Mouse (Mus musculus): ENCODE results near the gene Nckap5. TPM values are rescaled to one million over a fixed set of nuclear protein-coding genes. Genes with fewer than 3 reads are reported as not detected.

Nckap5 gene
- polyA plus RNA-seq, 2 experiments, result 0.31 to 1.3 TPM

DNA sequence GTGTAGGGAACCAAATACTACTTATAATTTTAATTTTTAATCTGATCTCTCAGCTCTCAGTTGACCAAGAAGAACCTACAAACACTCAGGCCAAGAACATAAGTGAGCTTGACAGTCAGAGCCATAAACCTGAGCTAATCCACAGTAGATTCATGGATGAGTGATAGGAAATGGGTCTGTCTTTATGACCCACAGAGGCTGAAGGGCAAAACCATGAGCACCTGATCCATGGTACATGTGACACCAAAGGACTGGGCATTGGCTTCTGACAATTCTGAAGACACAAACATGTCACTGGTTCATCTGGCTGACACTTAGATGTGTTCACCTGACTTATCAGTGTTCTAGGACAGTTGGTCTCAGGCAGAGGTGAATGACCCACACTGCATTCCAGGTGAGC lies 98.9 kb downstream of the Nckap5 start:
- no peaks in the 10 kb centered on the region for H3K4me1 ChIP-seq (replicated peaks; ENCODE audit: control insufficient read depth in 2 of 2, insufficient read depth in 2 of 2, low read length in 1 of 2)
- H3K9me3 ChIP-seq (ENCODE audit: control insufficient read depth, low read length), result no peaks in the 10 kb centered on the region
- no peak for TF ChIP-seq CTCF (IDR thresholded peaks at IDR 0.05; ENCODE audit: low read depth)
- TF ChIP-seq EP300 (IDR thresholded peaks at IDR 0.05; ENCODE audit: low read depth), result no peak
- no peak overlapping the region for H3K9ac ChIP-seq (replicated peaks)
- H3K27ac ChIP-seq, result no peak overlapping the region
- no peak overlapping the region for H3K4me3 ChIP-seq (ENCODE audit: insufficient read depth in 1 of 2, low read depth in 2 of 2, low read length in 2 of 2)
- no peak overlapping the region for H3K4me2 ChIP-seq (ENCODE audit: low read depth)
- DNase-seq (ENCODE audit: low read depth in 3 of 3, low spot score in 3 of 3) (no peak), ATAC-seq (ENCODE audit: insufficient read depth) (no peak)
- no peaks in the 10 kb centered on the region for H3K36me3 ChIP-seq (replicated peaks; ENCODE audit: control insufficient read depth, insufficient read depth, low read depth)
- no peaks in the 10 kb centered on the region for H3K27me3 ChIP-seq (ENCODE audit: control insufficient read depth, insufficient read depth, low read length)

DNA sequence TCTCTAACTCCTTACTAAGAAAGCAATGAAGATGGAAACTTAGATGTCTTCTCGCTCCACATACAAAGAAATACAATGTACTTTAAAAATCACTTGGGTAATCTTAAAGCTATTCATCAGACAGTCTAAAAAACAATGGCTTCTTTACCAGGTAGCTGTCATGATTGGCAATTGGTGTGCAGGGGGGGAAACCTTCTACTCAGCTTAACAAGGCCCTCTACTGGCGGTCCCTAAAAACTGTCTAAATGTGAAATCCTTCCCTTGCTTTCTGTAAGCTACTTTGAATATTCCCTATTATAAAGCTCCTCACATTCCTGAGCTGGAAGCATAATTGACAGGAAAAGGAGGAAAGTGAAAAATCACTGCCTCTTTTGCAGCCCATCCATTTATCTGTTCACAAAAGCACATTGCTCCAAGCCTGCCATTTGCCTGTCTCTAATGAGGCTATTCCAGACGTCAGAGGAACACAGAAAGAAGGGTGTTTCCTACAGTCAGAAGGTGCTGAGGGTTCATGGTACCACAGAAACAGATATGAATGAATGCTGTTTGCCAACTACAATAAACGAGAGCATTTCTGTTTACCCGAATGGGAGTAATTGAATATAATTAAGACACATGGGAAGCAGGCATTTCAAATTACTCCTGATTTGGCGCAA lies 104.1 kb downstream of the Nckap5 start:
- no peak for DNase-seq (ENCODE audit: low read depth in 3 of 3, low spot score in 3 of 3)
- no peak overlapping the region for H3K9ac ChIP-seq (replicated peaks)
- no peaks in the 10 kb centered on the region for H3K27me3 ChIP-seq (ENCODE audit: control insufficient read depth, insufficient read depth, low read length)
- no peaks in the 10 kb centered on the region for H3K36me3 ChIP-seq (replicated peaks; ENCODE audit: control insufficient read depth, insufficient read depth, low read depth)
- H3K9me3 ChIP-seq (ENCODE audit: control insufficient read depth, low read length), result no peaks in the 10 kb centered on the region
- peaks cover 0 to 6% of the 10 kb centered on the region in 2 experiments; a peak in 2 of 4 replicates for H3K4me1 ChIP-seq (replicated peaks; ENCODE audit: control insufficient read depth in 2 of 2, insufficient read depth in 2 of 2, low read length in 1 of 2)
- WGBS (ENCODE audit: insufficient replicate concordance), result 49% methylated on average over 6 of the region's 6 CpGs
- no peak overlapping the region for H3K4me2 ChIP-seq (ENCODE audit: low read depth)
- TF ChIP-seq EP300 (IDR thresholded peaks at IDR 0.05; ENCODE audit: low read depth) (no peak), CTCF (IDR thresholded peaks at IDR 0.05; ENCODE audit: low read depth) (no peak)
- no peak overlapping the region for H3K27ac ChIP-seq
- ATAC-seq (ENCODE audit: insufficient read depth), result no peak
- no peak overlapping the region for H3K4me3 ChIP-seq (ENCODE audit: insufficient read depth in 1 of 2, low read depth in 2 of 2, low read length in 2 of 2)

DNA sequence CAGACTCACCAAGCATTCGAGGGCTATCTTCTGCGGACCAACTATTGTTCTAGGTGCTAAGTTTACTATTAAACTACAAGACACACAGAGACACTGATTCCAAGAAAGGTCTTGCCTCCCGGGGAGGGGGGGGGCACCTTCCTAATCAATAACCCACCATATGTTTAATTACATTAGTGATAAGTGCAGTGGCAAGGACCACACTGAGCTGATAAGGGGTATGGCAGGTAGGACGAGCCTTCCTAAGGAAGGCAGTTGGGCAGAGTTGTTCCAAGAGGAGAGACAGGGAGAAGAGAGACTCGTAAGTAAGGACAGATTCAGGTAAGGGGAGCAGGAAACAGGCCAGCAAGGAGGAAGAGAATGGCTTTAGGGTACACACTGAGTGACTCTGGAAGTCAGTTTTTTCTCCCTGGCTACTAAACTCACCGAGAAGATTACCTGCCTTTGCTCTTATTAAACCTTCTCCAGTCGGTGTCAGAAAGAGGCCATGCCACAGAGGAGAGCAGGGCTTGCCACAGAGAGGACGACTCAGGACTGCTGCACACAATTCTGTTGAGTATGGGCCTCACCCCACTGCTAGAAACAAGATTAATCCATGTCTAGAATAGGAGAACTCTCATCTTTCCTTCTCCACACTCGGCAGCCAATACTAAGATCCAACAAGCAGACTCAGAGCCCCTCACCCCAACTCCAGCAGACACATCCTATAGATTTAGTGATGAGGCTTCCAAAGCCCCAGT lies 104.8 kb downstream of the Nckap5 start:
- Histone ChIP-seq H3K9me3 (ENCODE audit: control insufficient read depth, low read length) (no peaks in the 10 kb centered on the region), H3K36me3 (replicated peaks; ENCODE audit: control insufficient read depth, insufficient read depth, low read depth) (no peaks in the 10 kb centered on the region), H3K4me3 (ENCODE audit: insufficient read depth in 1 of 2, low read depth in 2 of 2, low read length in 2 of 2) (no peak overlapping the region), H3K9ac (replicated peaks) (no peak overlapping the region), H3K27ac (no peak overlapping the region), H3K4me1 (replicated peaks; ENCODE audit: control insufficient read depth in 2 of 2, insufficient read depth in 2 of 2, low read length in 1 of 2) (peaks cover 0 to 6% of the 10 kb centered on the region in 2 experiments; a peak in 2 of 4 replicates), H3K27me3 (ENCODE audit: control insufficient read depth, insufficient read depth, low read length) (no peaks in the 10 kb centered on the region), H3K4me2 (ENCODE audit: low read depth) (no peak overlapping the region)
- WGBS (ENCODE audit: insufficient replicate concordance), result 37% methylated on average over 9 of the region's 9 CpGs
- DNase-seq (ENCODE audit: low read depth in 3 of 3, low spot score in 3 of 3) (no peak), ATAC-seq (ENCODE audit: insufficient read depth) (peak; percentile 51; the same call in 1 of the 2 replicates)
- TF ChIP-seq EP300 (IDR thresholded peaks at IDR 0.05; ENCODE audit: low read depth) (no peak; the same call in 1 of the 2 replicates), CTCF (IDR thresholded peaks at IDR 0.05; ENCODE audit: low read depth) (no peak)

DNA sequence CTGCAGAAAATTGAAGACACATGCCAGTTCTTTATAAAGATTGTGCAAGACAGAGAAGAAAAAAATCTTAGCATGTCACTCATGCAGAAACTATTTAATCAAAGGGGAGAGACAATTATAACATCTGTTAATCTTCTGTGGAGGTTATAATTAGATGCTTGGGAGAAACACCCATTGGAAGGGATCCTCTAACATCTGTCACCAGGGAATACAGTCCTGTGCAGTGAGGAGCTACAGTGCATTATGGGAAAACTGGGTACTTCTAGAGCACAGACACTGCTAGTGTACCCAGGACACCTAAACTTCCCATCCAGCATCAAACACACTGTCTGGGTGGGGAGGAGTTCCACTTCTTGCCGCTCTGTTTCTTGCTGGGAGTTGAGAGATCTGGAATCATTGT lies 108.7 kb downstream of the Nckap5 start:
- Histone ChIP-seq H3K9ac (replicated peaks) (no peak overlapping the region), H3K9me3 (ENCODE audit: control insufficient read depth, low read length) (no peaks in the 10 kb centered on the region), H3K4me3 (ENCODE audit: insufficient read depth in 1 of 2, low read depth in 2 of 2, low read length in 2 of 2) (no peak overlapping the region), H3K27ac (no peak overlapping the region), H3K4me1 (replicated peaks; ENCODE audit: control insufficient read depth in 2 of 2, insufficient read depth in 2 of 2, low read length in 1 of 2) (peaks cover 0 to 6% of the 10 kb centered on the region in 2 experiments; a peak in 2 of 4 replicates), H3K4me2 (ENCODE audit: low read depth) (no peak overlapping the region), H3K36me3 (replicated peaks; ENCODE audit: control insufficient read depth, insufficient read depth, low read depth) (no peaks in the 10 kb centered on the region), H3K27me3 (ENCODE audit: control insufficient read depth, insufficient read depth, low read length) (no peaks in the 10 kb centered on the region)
- 54% methylated on average over 1 of the region's 1 CpGs for WGBS (ENCODE audit: insufficient replicate concordance)
- TF ChIP-seq EP300 (IDR thresholded peaks at IDR 0.05; ENCODE audit: low read depth) (no peak), CTCF (IDR thresholded peaks at IDR 0.05; ENCODE audit: low read depth) (no peak)
- no peak for ATAC-seq (ENCODE audit: insufficient read depth)
- DNase-seq (ENCODE audit: low read depth in 3 of 3, low spot score in 3 of 3), result no peak

DNA sequence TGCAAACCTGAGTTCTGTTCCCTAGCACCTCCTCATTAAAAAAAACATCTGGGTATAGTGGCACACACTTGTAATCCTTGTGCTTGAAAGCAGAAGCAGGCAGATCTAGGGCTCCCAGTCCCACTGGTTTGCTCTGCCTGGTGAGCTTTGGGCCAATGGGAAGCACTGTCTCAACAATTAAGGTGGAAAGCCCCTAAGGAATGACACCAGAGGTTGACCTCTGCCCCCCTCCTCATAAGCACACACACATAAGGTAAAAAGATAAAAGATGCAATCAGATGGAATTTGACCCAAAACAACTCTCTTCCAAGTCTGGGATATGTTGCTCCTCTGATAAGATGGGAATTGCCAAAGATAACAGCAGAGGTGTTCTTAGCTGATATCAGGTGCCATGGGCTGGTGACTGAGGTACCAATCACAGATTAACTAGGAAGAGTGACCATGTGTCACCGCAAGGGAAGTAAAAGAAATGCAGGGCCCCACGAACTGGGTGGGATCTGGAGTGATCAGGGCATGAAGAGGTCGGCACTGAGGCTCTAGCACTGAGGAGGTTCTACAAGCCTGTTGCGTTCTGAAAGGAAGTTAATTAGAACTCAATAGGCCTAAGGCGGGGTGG lies 110.8 kb downstream of the Nckap5 start:
- Histone ChIP-seq H3K36me3 (replicated peaks; ENCODE audit: control insufficient read depth, insufficient read depth, low read depth) (no peaks in the 10 kb centered on the region), H3K4me2 (ENCODE audit: low read depth) (no peak overlapping the region), H3K4me1 (replicated peaks; ENCODE audit: control insufficient read depth in 2 of 2, insufficient read depth in 2 of 2, low read length in 1 of 2) (no peaks in the 10 kb centered on the region), H3K4me3 (ENCODE audit: insufficient read depth in 1 of 2, low read depth in 2 of 2, low read length in 2 of 2) (no peak overlapping the region), H3K27me3 (ENCODE audit: control insufficient read depth, insufficient read depth, low read length) (no peaks in the 10 kb centered on the region), H3K27ac (no peak overlapping the region), H3K9me3 (ENCODE audit: control insufficient read depth, low read length) (no peaks in the 10 kb centered on the region), H3K9ac (replicated peaks) (no peak overlapping the region)
- ATAC-seq (ENCODE audit: insufficient read depth), result no peak
- DNase-seq (ENCODE audit: low read depth in 3 of 3, low spot score in 3 of 3), result no peak
- TF ChIP-seq EP300 (IDR thresholded peaks at IDR 0.05; ENCODE audit: low read depth) (no peak), CTCF (IDR thresholded peaks at IDR 0.05; ENCODE audit: low read depth) (no peak)
- WGBS (ENCODE audit: insufficient replicate concordance), result 20% methylated on average over 5 of the region's 5 CpGs

All from liver, embryonic 14.5 days (tissue).